Mouse (Mus musculus): ENCODE measurements around the gene Cars2.
"Not testable (repeated sequence)": the region's sequence is repeated elsewhere in the genome, so short reads cannot be mapped to it uniquely, and the experiment has no call there.

Gene Cars2

DNA sequence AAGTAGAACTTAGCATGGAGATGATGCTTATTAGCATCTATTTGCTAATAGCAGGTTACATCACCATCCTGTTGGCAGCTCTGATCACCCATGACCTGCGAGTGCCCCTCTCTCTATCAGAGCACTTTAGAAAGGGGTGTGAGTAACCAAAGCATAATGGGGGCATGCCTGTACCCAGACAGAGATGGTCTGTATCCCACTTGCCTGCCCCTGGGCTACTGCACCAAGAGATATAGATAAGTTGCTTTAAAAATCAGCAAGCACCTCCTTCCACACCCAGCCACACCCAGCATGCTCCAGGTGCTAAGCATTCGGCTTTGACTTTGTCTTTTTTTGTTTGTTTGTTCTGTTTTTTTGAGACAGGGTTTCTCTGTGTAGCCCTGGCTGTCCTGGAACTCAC is 74.7 kb downstream of the Cars2 start:
- DNase-seq (ENCODE audit: low spot score in 2 of 2), result no peak

DNA sequence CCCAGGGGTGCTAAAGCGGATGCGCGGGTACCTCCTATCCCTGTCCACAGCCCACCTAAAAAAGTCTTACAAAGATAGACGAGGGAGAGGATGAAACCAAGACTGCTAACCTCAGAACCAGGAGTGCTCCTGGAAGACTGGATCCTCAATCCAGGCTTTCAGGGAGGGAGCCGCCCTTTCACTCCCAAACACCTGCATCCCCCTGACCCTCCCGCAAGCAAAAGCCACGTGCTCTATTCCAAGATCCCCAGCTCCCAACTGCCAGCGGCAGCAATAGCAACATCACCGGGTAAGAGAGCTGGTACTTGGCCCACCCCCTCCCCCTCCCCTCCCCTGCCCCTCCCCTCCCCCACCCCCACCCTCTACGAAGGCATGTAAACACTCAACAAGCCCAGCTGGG is 75.2 kb downstream of the Cars2 start:
- no peak for DNase-seq (ENCODE audit: low spot score in 2 of 2)

DNA sequence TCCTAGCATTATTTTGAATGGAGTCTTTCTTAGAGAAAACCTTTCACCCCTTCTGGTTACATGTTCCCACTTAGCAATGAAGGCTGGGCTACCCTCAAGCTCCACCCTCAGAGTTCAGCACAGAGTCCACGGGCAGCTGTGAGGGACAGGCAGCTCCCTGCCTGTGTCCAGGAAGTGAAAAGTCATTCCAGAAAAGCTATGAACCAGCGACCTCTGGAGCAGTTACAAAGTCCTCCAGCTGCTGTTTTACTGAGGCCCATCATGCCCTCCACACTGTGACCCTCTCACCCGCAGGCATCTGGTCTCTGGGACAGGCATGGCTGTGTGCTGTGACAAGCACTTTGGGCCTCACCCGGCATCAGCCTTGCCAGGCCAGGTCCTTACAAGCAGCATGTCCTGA is 77.5 kb downstream of the Cars2 start:
- no peak for DNase-seq (ENCODE audit: low spot score in 2 of 2)

DNA sequence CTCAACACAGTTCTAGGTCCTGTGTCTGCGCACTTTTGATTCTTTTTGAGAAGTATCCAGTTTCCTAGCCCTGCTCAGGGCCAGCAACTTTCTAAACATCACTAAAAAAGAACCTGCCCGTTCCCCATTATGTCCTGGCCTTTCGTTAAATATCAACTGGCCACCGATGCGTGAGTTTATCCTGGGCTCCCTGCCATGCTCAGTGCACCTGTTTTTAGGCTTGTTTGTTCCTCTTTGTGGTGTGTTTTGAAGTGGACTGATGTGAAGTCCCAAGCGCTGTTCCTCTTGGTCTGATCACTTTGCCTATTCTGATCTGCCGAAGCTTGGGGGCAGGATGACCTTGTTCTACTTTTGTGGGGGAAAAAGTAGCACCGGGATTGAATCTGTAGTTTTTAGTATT is 79.3 kb downstream of the Cars2 start:
- DNase-seq (ENCODE audit: low spot score in 2 of 2), result no peak

DNA sequence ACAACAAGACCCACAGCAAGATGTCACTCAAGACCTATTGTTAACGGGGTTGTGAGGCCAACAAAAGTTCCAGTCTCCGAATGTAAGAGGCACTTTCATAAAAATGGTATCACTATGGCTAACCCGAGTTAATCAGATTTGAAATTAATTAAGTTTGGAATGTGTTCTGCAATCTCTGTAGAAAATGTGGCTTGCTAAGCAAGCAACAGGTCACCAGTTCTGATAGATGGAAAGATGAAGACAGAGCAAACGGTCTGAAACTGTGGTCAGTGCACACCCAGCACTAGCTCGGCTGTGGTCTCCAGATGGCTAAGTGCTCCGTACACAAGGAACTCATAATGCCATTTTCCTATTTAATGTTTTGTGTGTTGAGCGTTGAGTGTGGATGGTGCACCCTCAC is 79.9 kb downstream of the Cars2 start:
- no peak for DNase-seq (ENCODE audit: low spot score in 2 of 2)

DNA sequence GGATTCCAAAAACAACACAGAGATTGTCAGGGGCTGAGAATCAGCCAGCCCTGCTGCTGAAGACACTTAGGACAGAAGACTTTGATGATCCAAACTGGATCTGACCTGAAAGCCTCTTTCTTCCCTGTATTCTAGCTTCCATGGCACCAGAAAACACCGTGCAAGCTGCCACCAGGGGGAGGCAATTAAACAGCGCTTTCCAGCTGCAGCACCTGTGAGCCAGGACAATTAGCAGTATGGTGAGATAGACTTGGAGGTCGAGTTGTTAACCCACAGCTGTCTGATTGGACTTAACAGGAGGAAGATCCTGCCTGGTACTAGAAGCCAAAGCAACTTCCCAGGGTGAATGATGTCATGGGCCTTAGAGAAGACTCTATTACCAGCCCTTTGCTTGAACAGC is 81.5 kb downstream of the Cars2 start:
- peak in 1 of 2 experiments; percentile 37 for DNase-seq (ENCODE audit: low spot score in 2 of 2)

DNA sequence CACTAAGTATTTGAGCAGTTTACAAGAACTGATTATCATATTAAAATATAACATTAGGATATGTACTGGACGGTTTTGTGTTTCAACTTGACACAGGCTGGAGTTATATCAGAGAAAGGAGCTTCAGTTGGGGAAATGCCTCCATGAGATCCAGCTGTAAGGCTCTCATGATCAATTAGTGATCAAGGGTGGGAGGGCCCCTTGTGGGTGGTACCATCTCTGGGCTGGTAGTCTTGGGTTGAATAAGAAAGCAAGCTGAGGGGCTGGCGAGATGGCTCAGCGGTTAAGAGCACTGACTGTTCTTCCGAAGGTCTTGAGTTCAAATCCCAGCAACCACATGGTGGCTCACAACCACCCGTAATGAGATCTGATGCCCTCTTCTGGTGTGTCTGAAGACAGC is 84.1 kb downstream of the Cars2 start:
- not testable (repeated sequence) for DNase-seq (ENCODE audit: low spot score in 2 of 2)

DNA sequence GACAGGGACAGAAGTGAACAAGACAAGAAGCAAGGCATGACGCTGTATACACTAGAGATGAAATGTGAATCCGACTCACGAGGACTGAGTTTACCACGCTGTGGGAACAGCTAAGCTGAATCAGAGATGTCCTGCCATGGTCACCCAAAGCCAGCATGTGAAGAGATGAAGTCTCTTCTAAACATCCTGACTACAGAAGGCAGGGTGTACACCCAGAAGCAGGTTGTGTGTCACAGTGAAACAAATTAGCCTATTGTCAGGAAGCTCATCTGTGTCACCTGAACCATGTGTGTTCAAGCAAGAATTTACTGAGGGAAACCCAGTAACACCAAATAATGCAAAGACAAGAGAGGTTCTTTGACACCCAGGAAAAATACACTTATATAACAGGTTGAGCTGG is 85.0 kb downstream of the Cars2 start:
- DNase-seq (ENCODE audit: low spot score in 2 of 2), result no peak

DNA sequence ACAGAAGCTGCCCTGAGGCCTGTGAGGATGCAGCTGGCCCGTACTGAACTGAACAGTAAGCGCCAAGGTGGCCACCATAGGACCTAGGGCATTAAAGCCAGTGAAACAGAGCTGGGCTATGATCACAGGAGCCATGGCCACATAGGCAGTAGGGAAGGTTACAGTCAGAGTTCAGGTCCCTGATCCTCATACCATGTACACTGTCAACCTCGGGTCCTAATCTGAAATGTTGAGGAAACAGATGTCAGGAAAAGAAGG is 85.9 kb downstream of the Cars2 start:
- no peak for DNase-seq (ENCODE audit: low spot score in 2 of 2)
